Mouse (Mus musculus): Measurements from ENCODE around the gene Mgat5.
A peak's percentile ranks its signal among the peaks of the same experiment; 100 is the strongest.

Mgat5 gene

GRCm38 (mm10) chr1:127496737-127497543 lies 292.1 kb downstream of the Mgat5 start:
- peak in 1 of 2 experiments; percentile 40 for DNase-seq (ENCODE audit: low spot score in 2 of 2)

DNA sequence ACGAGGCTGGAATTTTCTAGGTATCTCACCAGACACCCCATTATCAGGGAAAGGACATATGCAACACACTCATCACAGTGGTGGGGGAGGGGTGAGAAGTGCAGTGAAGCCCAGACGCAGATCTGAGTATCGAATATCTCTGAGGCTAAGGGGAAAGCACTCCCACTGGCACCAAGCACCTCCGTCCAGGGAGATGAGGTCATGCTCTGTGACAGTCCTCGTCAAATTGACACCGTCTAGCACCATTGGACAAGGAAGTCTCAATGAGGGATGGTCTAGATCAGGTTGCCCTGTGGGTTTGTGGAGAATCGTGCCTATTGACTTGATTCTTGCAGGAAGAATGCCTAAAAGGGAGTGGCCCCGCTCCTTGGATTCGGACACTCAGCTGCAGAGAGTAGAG lies 293.9 kb downstream of the Mgat5 start:
- DNase-seq (ENCODE audit: low spot score in 2 of 2): no peak

DNA sequence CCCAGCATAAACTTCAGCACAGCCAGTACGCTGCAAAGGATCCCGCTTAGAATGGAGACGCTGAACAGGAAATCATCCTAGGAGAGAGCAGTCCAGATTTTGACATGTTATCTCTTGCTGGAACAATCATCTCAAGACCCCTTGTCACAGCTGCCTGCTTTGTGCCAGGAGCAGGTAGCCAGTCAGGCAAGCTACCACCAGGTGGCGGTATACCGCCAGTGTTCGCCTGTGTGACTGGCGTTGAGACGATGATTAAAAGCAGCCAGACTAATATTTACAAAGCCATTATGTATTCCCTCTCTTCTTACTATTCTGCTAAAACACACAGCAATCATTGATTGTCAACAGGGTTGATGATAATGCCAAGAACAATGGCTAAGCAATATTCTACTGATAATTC lies 295.4 kb downstream of the Mgat5 start:
- DNase-seq (ENCODE audit: low spot score in 2 of 2): peak; percentile 62 to 80

- DNase-seq (ENCODE audit: low spot score in 2 of 2): peak in 1 of 2 experiments; percentile 31
Measured at GRCm38 (mm10) chr1:127500701-127501100, 295.9 kb downstream of the Mgat5 start.

DNA sequence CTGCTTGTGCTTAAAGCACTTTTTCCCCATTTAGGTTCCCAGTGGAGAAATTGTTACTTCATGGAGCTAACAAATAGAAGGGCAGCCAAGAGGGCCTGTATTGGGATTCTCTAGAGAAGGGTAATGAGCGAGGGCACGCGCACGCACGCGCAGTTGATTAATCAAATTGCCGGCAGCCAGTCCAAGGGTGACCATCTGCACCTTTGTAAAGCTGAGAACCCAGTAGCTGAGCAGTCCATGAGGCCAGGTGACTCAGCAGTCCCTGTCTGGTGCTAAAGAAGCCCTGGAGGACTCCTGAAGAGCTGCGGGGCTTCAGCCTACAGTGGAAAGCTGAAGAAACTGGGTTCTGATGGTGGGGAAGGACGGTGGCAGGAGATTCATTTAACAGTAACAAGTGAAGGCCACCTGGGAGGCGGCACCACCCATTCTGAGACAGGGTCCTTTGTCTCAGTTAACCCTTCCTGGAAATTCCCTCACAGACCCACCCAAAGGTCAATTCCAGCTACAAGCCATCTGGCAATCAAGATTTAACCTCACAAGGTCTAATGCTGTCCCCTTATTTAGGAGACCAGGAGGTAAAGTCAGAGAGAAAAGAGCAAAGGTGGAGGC lies 302.3 kb downstream of the Mgat5 start:
- DNase-seq (ENCODE audit: low spot score in 2 of 2): no peak

DNA sequence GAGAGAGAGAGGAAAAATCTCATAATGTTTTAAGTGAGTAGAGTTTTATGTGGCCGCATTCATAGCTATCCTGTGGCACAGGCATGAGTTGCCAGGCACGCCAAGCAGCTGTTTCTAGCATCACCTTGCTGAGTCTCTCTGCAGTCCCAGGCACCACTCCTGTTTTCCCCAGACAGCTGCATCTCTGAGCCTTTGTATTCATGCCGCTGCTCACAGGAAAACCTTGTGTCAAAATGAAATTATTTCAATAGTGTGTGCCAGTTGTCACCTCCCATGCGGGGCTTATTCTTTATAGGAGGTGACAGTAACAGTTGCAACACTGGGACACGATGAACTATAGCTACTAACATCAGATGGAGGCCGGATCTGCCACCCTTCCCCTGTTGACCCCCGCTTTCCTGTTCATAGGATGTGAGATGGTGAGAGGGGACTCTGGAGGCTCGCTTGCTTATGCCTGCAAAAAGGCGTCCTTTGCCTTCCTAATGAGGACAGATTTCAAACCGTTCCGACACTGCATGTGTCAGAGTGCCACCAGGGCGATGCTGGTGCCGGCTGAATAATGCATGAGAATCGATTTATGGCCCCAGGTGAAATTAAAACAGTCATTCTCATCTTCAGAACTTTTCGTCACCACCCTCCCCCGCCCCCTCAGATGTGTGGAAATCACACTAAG lies 303.4 kb downstream of the Mgat5 start:
- DNase-seq (ENCODE audit: low spot score in 2 of 2): no peak

- no peak for DNase-seq (ENCODE audit: low spot score in 2 of 2)
Measured at GRCm38 (mm10) chr1:127508921-127509320, 304.1 kb downstream of the Mgat5 start.

- DNase-seq (ENCODE audit: low spot score in 2 of 2): peak in 1 of 2 experiments; percentile 38
Measured at GRCm38 (mm10) chr1:127511362-127511761, 306.5 kb downstream of the Mgat5 start.

GRCm38 (mm10) chr1:127512709-127513108 lies 307.9 kb downstream of the Mgat5 start:
- peak in 1 of 2 experiments; percentile 15 for DNase-seq (ENCODE audit: low spot score in 2 of 2)

DNA sequence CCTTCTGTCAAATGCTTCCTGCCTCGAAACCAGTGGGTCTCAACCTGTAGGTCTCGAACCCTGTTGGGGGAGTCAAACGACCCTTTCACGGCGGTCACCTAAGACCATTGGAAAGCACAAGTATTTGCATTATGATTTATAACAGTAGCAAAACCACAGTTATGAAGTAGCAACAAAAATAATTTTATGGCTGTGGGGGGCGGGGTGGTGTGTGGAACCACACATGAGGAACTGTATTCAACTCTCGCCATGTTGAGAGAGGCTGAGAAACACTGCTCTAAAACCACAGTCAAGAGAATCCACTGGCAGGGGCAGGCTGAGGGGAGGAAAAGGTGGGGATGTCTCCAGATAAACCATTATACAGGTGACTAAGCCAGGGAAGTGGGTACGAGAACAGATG lies 308.3 kb downstream of the Mgat5 start:
- DNase-seq (ENCODE audit: low spot score in 2 of 2): peak in 1 of 2 experiments; percentile 36

- peak in 1 of 2 experiments; percentile 33 for DNase-seq (ENCODE audit: low spot score in 2 of 2)
Measured at GRCm38 (mm10) chr1:127513664-127514063, 308.8 kb downstream of the Mgat5 start.

GRCm38 (mm10) chr1:127514479-127514878 lies 309.7 kb downstream of the Mgat5 start:
- peak; percentile 35 to 56 for DNase-seq (ENCODE audit: low spot score in 2 of 2)

DNA sequence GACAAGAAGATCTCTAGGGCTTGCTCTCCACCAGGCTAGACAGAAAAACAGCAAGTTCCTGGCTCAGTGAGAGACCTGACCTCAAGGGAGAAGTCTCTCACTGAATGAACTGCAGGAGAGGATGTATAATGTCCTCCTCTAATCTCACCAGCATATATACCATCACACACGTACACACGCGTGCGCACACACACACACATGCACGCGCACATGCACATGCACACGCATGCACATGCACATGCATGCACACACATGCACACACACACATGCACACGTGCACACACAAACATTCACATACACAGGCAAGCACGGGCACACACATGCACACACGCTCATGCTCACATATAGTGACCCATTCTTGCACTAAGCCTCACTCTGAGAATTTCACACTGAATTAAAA lies 310.1 kb downstream of the Mgat5 start:
- no peak for DNase-seq (ENCODE audit: low spot score in 2 of 2)

GRCm38 (mm10) chr1:127523364-127523763 lies 318.5 kb downstream of the Mgat5 start:
- DNase-seq (ENCODE audit: low spot score in 2 of 2): no peak

DNA sequence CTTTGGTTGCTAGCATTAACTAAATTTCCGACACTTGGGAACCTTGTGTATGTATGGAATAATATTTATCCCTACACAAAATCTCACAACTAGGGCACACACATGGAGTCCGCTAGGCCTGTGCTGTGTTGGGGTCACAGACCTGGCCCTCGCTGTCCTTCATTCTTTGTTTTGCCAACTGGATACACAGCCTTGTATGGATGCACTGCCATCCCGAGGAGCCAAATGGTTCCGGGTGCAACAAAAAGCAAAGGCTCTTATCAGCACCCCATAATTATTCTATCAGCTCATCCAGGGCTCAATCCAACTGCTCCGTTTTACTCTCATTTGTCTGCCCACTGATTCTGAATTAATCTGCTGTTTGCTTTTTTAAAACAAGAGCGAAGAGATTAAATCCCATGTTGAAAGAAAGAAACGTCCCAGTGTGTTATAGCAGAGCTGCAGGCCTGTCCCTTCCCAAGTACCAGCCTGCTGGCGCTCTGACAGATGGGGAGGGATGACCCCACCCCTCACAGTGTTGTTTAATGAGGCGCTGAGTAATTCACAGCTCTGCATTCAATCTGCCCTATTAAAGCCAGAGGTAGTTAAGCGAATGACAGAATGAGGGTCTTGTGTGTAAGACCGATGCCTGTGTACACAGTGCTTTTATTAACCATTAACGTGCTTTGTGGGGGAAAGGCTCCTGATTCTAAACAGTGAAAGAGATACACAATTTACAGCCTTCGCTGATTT lies 326.2 kb downstream of the Mgat5 start:
- DNase-seq (ENCODE audit: low spot score in 2 of 2): no peak

GRCm38 (mm10) chr1:127531723-127532122 lies 326.9 kb downstream of the Mgat5 start:
- no peak for DNase-seq (ENCODE audit: low spot score in 2 of 2)

DNA sequence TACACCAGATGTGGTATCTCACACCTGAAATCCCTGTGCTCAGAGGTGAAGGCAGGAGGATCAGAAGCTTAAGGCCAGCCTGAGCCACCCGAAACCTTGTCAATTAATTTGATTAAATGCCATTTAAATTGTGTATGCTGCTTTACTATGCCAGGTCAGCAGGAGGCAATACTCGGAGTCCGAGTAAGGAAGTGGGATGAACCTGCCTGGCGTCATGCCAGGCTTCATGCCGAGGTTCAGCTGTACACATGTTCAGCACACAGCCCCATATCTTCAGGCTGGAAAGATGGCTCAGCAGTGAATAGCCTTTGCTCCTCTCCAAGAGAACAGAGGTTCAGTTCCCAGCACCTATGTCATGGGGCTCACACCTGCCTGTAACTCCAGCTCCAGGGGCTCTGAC lies 331.6 kb downstream of the Mgat5 start:
- no peak for DNase-seq (ENCODE audit: low spot score in 2 of 2)

DNA sequence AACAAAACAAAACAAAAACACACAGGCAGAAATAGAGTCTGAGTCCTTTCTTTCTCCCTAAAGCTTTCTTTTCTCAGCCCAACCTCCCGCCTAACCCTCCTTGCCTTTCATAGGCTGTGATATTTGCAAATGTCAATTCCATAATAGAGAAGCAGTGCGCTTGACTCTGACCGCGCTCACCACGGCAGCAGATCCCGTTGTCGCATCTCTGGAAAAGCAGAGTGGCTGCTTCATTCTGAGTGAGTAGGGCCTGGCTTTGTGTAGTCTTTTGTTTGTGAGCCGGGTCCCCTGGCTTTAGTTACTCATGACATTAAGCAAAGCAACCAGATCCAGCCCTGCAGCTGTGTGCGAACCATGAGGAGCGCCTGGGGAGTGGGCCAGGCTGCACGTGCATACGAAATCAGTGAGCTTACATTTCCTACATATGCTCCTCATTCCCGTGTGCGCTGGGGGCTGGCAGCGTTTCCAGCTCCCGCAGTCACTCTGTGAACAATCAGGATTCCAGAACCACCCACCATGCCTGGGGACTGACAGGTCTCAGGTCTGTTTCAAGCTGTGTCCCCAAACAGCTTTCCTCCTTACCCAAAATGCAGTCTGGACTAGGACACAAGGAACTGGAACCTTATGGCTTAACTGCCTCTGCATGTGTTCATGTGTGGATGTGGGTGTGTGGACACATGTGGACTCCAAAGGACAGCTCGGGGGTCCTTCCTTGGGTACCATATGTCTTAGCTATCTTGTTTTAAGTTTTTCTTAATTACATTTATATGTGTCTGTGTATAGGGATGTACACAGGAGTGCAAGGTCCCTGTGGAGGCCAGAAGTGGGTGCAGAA lies 332.6 kb downstream of the Mgat5 start:
- DNase-seq (ENCODE audit: low spot score in 2 of 2): no peak

All from spleen, postnatal 14 days (tissue).